Mouse (Mus musculus): Measurements from ENCODE around the gene Gmppa. TPM values are rescaled to one million over a fixed set of nuclear protein-coding genes. Genes with fewer than 3 reads are reported as not detected.

The Gmppa gene
- polyA plus RNA-seq, 1 experiment: not detected

DNA sequence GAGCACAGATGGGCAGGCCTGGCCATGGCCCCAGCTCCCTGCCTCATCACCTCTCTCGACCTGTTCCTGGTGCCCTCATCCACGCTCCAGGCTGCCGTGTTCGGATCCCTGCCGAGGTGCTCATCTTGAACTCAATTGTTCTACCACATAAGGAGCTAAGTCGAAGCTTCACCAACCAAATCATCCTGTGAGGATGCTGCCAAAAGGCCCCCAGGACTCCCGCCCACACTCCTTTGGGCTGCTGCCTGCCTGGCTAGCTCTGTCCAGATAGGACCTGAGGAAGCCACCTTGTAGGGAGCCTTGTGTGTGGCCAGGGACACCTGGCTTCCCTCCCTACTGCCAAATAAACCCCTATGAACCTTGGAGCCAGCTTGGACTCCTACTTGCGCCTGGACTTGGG, 7.1 kb downstream of the Gmppa start:
- Histone ChIP-seq H3K4me3 (ENCODE audit: insufficient read depth, low read depth, low read length) (no peak overlapping the region), H3K4me1 (ENCODE audit: control insufficient read depth, insufficient read depth, low read length) (peaks cover 64% of the 10 kb centered on the region), H3K27ac (ENCODE audit: insufficient read depth, low read depth, low read length) (no peak overlapping the region)
- WGBS: 41% methylated on average over 8 of the region's 8 CpGs
- no peak for TF ChIP-seq POLR2A (IDR thresholded peaks at IDR 0.05; ENCODE audit: insufficient read depth, low read depth, low read length)
- no peak for TF ChIP-seq CTCF (IDR thresholded peaks at IDR 0.05; ENCODE audit: insufficient read depth, low read depth, low read length)

DNA sequence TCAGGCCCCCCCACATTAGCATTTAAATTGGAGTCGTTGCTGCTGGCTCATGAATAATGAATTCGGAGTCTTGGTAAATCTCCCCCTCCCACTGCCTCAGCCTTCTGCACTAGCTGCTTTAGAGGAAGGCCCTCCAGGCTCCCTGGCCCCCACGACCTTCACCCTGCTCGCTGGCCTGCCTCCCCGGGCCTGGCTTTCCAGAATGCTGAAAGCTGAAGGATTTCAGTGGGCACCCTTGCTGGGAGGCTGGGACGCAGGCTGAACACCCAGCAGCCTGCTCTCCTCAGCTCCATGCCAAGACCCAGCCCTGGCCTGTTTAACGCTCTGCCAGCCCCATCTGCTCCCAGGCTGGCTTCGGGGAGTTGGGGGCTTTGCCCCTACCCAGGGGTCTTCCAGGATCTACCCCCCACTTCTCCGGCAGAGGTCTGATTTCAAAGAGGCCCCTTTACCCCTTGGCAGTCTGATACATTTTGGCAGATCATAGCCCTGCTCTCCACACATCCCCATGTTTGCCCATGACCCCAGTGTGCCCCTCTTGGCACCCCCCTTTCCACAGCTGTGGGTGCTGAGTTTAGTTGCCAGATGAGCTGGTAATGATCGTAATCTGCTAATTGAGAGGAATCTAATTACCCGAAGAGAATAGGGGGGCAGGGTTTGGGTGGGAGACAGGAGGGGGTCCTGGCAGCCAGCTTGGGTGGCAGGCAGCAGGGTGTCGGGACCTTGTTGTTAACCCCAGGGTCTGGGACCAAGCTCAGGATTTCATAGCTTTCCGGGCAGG, 7.7 kb downstream of the Gmppa start:
- 17% methylated on average over 13 of the region's 13 CpGs for WGBS
- peaks cover 67% of the 10 kb centered on the region for H3K4me1 ChIP-seq (ENCODE audit: control insufficient read depth, insufficient read depth, low read length)
- peak overlapping the region; percentile 7; the same call in 1 of the 2 replicates for H3K27ac ChIP-seq (ENCODE audit: insufficient read depth, low read depth, low read length)
- TF ChIP-seq CTCF (IDR thresholded peaks at IDR 0.05; ENCODE audit: insufficient read depth, low read depth, low read length) (no peak), POLR2A (IDR thresholded peaks at IDR 0.05; ENCODE audit: insufficient read depth, low read depth, low read length) (no peak)
- H3K4me3 ChIP-seq (ENCODE audit: insufficient read depth, low read depth, low read length): no peak overlapping the region

DNA sequence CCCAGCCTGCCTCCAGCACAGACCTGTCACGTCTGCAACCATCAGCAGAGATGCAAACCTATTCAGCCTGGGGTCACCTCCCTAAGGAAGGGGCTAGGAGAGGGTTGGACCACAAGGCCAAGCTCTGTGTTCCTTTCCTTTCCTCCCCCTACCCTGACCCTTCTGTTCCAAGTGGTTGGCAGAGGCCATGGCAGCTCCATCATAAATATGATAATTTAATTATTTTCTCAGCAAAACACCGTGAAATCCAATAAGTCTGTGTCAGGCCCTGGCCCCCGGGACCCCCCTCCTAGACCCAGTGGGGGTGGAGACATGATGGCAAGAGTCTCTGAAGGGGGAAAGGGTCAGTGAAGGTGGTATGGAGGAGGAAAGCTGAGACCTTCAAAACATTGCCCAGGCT, 8.5 kb downstream of the Gmppa start:
- peaks cover 71% of the 10 kb centered on the region for H3K4me1 ChIP-seq (ENCODE audit: control insufficient read depth, insufficient read depth, low read length)
- TF ChIP-seq POLR2A (IDR thresholded peaks at IDR 0.05; ENCODE audit: insufficient read depth, low read depth, low read length): no peak
- WGBS: 48% methylated on average over 3 of the region's 3 CpGs
- no peak overlapping the region for H3K4me3 ChIP-seq (ENCODE audit: insufficient read depth, low read depth, low read length)
- H3K27ac ChIP-seq (ENCODE audit: insufficient read depth, low read depth, low read length): peak overlapping the region; percentile 69

DNA sequence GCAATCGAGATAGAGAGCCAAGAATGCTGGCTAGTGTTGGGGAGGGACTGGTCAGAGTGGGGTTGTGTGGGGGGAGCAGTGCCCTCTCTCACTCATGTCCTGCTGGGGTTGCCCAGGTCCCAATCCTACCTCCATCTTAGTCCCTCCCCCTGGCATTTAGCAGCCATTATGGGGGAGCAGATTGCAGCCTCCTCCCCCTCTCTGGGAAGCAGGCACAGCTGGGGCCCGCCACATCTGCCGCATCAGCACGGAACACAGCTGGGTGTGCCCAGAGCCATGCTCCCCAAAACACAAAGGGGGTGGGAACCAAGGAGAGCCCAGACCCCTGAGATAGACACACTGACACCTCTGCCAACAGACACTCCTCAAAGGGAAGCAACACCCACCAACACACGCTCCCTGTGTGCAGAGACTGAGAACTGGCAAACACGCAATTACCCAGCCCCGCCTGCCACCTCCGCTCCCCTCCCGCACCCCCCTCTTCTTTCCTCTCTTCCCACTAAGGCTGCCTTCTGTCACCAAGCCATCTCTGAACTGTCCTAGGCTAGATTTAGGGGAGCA, 9.5 kb downstream of the Gmppa start:
- peaks cover 81% of the 10 kb centered on the region for H3K4me1 ChIP-seq (ENCODE audit: control insufficient read depth, insufficient read depth, low read length)
- peak overlapping the region; percentile 35 for H3K27ac ChIP-seq (ENCODE audit: insufficient read depth, low read depth, low read length)
- H3K4me3 ChIP-seq (ENCODE audit: insufficient read depth, low read depth, low read length): no peak overlapping the region
- WGBS: 1% methylated on average over 9 of the region's 9 CpGs
- TF ChIP-seq CTCF (IDR thresholded peaks at IDR 0.05; ENCODE audit: insufficient read depth, low read depth, low read length) (no peak), POLR2A (IDR thresholded peaks at IDR 0.05; ENCODE audit: insufficient read depth, low read depth, low read length) (no peak)

DNA sequence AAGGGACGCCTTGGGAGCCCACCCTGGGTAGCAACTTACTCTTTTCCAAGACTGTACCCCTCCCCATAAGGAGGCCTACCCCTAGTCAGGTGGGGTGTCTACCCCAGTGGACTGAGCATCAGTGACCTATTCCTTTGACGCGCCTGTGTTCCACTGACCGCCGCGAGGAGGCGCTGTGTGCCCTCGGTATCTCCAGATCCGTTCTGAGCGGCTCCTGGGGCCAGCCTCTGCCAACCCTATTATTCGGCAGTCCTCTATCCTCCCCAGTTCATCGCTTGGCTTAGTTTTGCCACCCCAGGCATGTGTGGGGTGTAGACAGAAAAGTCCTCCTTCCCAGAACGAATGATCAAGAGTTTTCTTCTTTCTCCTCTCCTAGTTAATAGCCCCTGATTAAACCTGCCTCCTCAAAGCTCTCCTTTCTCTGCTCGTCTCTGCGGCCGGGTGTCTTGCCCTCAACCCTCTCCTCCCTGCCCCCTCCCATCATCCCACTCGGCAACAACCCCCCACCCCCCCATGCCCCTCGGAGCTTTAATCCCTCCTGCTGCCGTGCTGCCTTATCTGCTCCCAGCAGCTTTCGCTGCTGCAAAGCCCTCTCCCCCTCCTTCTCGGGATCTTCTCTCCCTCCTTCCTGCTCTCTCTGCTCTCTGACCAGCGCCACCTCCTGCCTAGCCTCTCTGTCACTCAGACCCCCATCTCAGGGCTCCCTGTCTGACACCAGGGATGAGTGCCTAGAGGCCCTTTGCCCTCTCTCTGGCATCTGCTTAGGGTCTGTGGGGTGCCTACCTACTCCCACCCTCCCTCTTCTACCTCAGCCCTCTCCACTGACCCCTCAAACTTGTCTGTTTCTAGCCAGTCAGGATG, 10.3 kb downstream of the Gmppa start:
- no peak overlapping the region for H3K4me3 ChIP-seq (ENCODE audit: insufficient read depth, low read depth, low read length)
- TF ChIP-seq POLR2A (IDR thresholded peaks at IDR 0.05; ENCODE audit: insufficient read depth, low read depth, low read length) (no peak), CTCF (IDR thresholded peaks at IDR 0.05; ENCODE audit: insufficient read depth, low read depth, low read length) (peak; percentile 93)
- 2% methylated on average over 22 of the region's 22 CpGs for WGBS
- H3K4me1 ChIP-seq (ENCODE audit: control insufficient read depth, insufficient read depth, low read length): peaks cover 89% of the 10 kb centered on the region
- H3K27ac ChIP-seq (ENCODE audit: insufficient read depth, low read depth, low read length): peak overlapping the region; percentile 63

DNA sequence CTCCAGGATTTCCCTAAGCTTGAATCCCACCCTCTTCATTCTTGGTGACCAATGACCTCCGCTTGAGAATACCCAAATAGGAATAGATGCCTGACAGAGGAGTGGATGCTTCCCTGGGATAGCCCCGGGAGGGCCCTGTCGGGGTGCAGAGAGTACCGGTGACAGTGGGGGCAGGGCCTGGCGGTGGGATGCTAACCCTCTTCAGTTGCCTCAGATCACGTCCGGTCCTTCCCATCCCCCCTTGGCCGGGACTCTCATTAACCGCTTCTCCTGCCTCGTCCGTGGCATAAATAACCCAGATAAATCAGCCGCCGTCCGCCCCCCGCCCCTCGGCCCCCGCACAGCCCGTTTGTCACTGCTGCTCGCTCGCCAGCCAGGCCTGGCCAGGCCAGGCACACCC, 10.9 kb downstream of the Gmppa start:
- H3K4me3 ChIP-seq (ENCODE audit: insufficient read depth, low read depth, low read length): no peak overlapping the region
- TF ChIP-seq CTCF (IDR thresholded peaks at IDR 0.05; ENCODE audit: insufficient read depth, low read depth, low read length): no peak
- TF ChIP-seq POLR2A (IDR thresholded peaks at IDR 0.05; ENCODE audit: insufficient read depth, low read depth, low read length): no peak
- peaks cover 91% of the 10 kb centered on the region for H3K4me1 ChIP-seq (ENCODE audit: control insufficient read depth, insufficient read depth, low read length)
- 12% methylated on average over 20 of the region's 20 CpGs for WGBS
- H3K27ac ChIP-seq (ENCODE audit: insufficient read depth, low read depth, low read length): peak overlapping the region; percentile 63

DNA sequence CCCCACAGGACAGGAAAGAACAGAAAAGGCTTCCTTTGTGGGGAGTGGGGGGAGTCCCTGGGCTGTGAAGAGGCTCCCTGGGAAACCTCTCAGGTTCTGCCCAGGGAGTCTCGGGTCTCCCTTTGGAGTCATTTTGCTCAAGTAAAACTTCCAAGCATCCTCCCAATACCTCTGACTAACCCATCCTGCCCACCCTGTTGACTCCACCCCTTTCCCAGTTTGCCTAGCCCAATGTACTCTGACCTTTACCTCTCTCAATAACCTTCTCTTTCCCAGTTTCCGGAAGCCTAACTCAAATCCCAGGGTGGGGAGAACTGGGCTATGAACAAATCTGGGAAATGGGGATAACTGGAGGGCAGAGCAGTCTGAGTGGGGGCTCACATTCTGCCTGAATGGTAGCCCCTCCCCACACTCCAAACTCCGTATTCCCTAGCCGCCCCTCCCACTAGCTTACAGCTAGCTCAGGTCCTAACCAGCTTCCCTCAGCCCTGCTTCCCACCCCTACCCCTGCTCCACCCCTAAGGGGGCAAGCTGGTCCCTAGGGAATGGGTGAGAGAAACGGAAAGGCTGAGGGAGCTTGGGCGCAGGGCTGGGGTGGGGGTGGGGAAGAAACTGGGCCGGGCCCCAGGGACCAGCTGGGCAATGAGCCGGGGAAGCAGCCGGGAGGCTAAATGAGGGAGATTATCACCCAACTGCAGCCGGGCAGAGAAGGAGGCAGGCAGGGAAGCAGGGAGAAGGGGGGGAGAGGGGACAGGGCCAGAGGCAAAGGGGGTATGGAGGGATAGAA, 11.7 kb downstream of the Gmppa start:
- 16% methylated on average over 10 of the region's 10 CpGs for WGBS
- Histone ChIP-seq H3K4me3 (ENCODE audit: insufficient read depth, low read depth, low read length) (no peak overlapping the region), H3K4me1 (ENCODE audit: control insufficient read depth, insufficient read depth, low read length) (peaks cover 93% of the 10 kb centered on the region), H3K27ac (ENCODE audit: insufficient read depth, low read depth, low read length) (0 out of 2 replicates have a peak overlapping the region, but pooled peaks have one; percentile 18)
- no peak for TF ChIP-seq CTCF (IDR thresholded peaks at IDR 0.05; ENCODE audit: insufficient read depth, low read depth, low read length)
- TF ChIP-seq POLR2A (IDR thresholded peaks at IDR 0.05; ENCODE audit: insufficient read depth, low read depth, low read length): no peak

DNA sequence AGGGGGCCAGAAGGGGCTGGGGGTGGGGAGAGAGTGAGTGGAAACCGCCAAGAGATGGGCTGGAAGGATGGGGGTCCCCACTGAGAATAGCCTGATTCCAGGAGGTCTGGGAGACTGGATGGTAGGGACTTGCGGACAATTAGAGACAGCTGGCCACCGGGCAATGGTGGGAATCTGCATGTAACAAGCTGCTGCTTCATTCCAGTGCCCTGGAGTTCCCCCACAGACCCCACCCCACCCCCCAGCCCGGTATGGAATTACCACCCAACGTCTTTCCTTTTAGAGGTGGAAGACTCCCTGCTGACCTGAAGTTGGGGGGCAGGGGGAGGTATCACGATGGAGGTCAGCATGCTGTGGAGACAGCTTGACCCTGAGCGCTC, 12.3 kb downstream of the Gmppa start:
- Histone ChIP-seq H3K4me3 (ENCODE audit: insufficient read depth, low read depth, low read length) (no peak overlapping the region), H3K27ac (ENCODE audit: insufficient read depth, low read depth, low read length) (no peak overlapping the region), H3K4me1 (ENCODE audit: control insufficient read depth, insufficient read depth, low read length) (peaks cover 92% of the 10 kb centered on the region)
- 18% methylated on average over 7 of the region's 7 CpGs for WGBS
- TF ChIP-seq CTCF (IDR thresholded peaks at IDR 0.05; ENCODE audit: insufficient read depth, low read depth, low read length) (no peak), POLR2A (IDR thresholded peaks at IDR 0.05; ENCODE audit: insufficient read depth, low read depth, low read length) (no peak)
